Mouse (Mus musculus): ENCODE data around the gene Raet1e. TPM values are rescaled to one million over a fixed set of nuclear protein-coding genes. Genes with fewer than 3 reads are reported as not detected.
"Not testable (repeated sequence)": the region's sequence is repeated elsewhere in the genome, so short reads cannot be mapped to it uniquely, and the experiment has no call there.

Raet1e gene
- polyA plus RNA-seq, 1 experiment from 2014 or later, result 0.56 TPM

- DNase-seq (ENCODE audit: low spot score), result not testable (repeated sequence)
These were observed 114.7 kb downstream of the Raet1e start for GRCm38 (mm10) chr10:22272914-22273683.

DNA sequence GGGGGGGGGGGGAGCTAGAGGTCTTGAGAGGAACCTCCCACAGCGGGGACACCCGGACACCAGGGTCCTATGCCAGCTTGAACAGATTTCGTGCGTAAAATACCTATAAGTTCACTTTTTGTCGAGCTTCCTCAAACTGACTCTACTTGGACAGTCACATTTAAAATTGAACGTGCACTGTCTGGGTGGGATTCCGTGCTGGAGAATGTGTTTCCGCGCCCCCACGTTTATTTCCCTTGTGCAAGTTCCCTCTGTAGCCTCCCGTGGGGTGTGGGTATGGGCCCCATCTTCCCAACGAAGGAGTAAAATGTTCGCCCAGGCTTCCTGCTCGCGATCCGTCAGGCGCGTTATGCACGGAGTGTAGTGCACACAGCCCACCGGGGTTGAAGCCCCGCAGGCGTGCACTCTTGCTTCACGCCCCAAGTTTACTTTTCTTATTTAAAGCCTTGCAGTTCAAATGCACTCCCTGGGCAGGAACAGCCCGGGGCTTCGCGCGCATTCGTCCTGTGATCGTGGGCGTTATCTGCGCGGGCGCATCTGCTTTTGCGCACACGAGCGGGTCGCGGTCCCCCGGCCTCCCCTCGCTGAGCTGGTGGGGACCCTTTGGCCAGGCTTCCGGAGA is 115.4 kb downstream of the Raet1e start:
- no peak for DNase-seq (ENCODE audit: low spot score)

- DNase-seq (ENCODE audit: low spot score), result no peak
These were observed 116.2 kb downstream of the Raet1e start for GRCm38 (mm10) chr10:22274445-22275057.

GRCm38 (mm10) chr10:22278468-22278867 is 120.1 kb downstream of the Raet1e start:
- not testable (repeated sequence) for DNase-seq (ENCODE audit: low spot score)

- DNase-seq (ENCODE audit: low spot score), result no peak
These were observed 124.4 kb downstream of the Raet1e start for GRCm38 (mm10) chr10:22282816-22283215.

DNA sequence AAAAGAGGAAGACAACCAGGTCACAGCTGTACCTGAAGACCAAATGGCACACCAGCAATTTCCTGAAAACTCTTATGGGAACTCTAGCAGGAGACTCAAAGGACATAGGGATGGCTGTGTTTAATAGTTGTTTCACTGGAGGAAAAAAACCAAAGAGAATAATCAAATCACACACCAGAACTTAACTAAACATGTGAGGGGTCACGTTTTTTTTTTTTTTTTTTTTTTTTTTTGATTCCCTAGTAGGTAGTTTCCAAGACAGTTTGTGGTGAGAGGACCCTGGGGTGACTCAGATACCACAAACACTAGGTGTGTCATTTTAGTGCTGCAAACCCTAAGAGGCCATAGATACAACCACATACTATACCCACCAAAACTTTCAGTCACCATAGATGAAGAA is 137.3 kb downstream of the Raet1e start:
- DNase-seq (ENCODE audit: low spot score), result no peak

- no peak for DNase-seq (ENCODE audit: low spot score)
These were observed 138.8 kb downstream of the Raet1e start for GRCm38 (mm10) chr10:22297033-22297762.

DNA sequence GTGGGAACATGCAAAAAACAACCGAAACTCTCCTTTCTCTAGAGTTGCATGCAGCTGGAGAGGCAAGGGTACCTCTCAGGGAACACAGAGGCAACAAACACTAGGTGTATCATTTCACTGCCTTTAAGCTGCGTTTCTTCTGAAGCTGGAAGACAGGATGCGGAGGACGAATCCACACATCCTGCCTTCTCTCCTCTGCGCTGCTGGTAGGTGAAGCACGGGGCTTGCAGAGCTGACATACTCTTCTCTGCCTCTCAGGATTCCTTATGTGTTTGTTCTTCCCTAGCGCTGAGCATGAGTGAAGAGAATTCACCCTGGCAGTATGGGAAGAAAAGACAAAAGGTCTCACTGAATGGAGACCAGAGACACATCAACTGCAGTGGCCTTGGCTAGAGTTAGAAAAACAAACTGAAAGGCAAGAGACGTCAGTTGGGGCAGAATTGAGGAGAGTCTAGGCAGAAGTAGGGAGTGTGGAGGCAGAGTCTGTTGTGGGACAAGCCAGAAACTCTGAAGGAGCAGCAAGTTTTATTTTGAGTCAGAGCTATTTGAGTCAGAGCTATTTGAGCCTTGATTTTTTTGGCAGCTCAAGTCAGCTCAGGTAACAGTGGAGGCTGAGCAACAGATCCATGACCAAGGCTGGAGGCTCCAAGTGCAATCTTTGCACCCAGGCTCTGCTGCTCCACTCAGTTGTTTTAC is 139.5 kb downstream of the Raet1e start:
- no peak for DNase-seq (ENCODE audit: low spot score)

- no peak for DNase-seq (ENCODE audit: low spot score)
These were observed 141.0 kb downstream of the Raet1e start for GRCm38 (mm10) chr10:22299324-22299723.

- DNase-seq (ENCODE audit: low spot score), result peak; percentile 39
These were observed 143.3 kb downstream of the Raet1e start for GRCm38 (mm10) chr10:22301641-22302040.

- peak; percentile 53 for DNase-seq (ENCODE audit: low spot score)
These were observed 144.1 kb downstream of the Raet1e start for GRCm38 (mm10) chr10:22302344-22303057.

GRCm38 (mm10) chr10:22303736-22304135 is 145.4 kb downstream of the Raet1e start:
- DNase-seq (ENCODE audit: low spot score), result peak; percentile 45

DNA sequence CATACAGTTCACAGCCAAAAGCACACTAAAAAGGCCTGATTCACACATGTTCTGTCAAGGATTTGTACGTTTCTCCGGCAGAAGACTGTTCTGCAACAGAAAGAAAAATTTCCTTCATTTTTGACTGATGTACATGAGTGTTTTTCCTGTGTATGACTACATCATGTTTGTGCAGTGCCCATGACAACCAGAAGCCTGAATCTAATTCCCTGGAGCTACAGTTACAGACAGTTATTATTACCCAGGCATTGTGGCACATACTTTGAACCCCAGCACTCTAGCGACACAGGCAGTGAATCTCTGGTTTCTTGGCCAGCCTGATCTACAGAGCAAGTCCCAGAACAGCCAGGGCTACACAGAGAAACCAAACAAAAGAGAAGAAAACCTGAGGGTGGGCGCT is 147.4 kb downstream of the Raet1e start:
- no peak for DNase-seq (ENCODE audit: low spot score)

DNA sequence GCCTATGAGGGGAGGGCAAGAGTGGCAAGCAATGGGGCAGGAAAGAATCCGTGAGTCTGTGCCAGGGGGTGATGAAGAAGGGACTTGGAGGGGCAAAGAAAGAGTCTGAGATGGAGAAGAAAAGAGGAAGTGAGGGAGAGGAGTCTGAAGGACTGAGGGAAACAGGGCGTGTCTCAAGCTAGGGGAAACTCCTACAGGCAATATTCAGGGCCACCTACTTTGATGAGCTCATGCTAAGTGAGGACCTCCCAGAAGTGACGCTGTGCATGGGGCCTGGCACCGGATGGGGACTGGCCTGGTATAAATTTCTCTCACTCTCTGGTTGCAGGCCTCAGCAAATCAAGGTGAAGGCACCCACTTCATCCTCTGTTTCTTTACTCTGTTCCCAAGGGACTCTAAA is 148.1 kb downstream of the Raet1e start:
- peak; percentile 86 for DNase-seq (ENCODE audit: low spot score)

DNA sequence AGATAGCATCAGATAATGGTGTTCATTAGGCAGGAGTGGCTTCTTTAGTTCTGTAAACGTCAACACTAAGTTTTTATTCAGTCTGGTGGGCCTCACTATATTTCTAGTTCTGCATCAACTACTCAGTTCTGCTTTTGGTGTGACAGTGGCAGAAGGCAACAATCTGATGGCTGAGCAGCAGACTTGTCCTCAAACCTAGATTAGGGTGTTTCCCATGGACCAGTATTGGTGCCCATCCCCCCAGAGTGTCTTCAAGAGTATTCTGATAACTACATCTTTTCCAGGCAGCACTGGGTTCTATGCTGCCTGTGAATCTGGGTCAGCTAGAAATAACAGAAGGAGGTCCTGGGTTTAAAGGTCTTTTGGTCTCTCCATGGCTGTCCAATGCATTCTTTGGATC is 149.9 kb downstream of the Raet1e start:
- DNase-seq (ENCODE audit: low spot score), result no peak

GRCm38 (mm10) chr10:22322858-22323257 is 164.5 kb downstream of the Raet1e start:
- DNase-seq (ENCODE audit: low spot score), result no peak

GRCm38 (mm10) chr10:22345721-22346120 is 187.4 kb downstream of the Raet1e start:
- DNase-seq (ENCODE audit: low spot score), result peak; percentile 14

- DNase-seq (ENCODE audit: low spot score), result not testable (repeated sequence)
These were observed 195.3 kb downstream of the Raet1e start for GRCm38 (mm10) chr10:22353548-22354195.

DNA sequence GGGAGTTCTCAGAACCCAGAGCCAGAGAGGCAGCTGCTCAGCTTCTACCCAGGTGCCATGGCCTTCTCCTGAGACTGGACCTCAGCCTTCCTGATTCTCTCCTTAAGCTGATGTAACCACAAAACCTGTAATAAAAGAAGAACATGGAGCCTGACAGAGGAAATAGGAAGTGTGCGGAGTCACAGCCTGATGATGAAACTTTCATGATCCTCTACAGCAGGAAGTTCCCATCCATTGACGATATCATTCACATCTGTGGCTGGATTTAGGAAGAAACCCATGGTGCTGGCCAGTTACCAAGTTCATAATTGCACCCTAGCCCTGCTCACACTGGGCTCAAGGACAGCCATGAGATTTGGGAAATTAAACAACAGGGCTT is 195.8 kb downstream of the Raet1e start:
- not testable (repeated sequence) for DNase-seq (ENCODE audit: low spot score)

GRCm38 (mm10) chr10:22357373-22357772 is 199.0 kb downstream of the Raet1e start:
- DNase-seq (ENCODE audit: low spot score), result not testable (repeated sequence)

Data from thymus, postnatal 0 days (tissue).